Mouse (Mus musculus) embryonic fibroblast, embryonic 13.5 days (primary cell): Measurements from ENCODE around the gene Timm8a2. TPM values are rescaled to one million over a fixed set of nuclear protein-coding genes. Genes with fewer than 3 reads are reported as not detected.
"Not testable (repeated sequence)": the region's sequence is repeated elsewhere in the genome, so short reads cannot be mapped to it uniquely, and the experiment has no call there.

Experiments used
- H3K27ac ChIP-seq: 2 replicates; pipeline ENCODE4 v1.5.1; 2012; ENCODE audit warnings: low read length, control low read depth, inconsistent platforms; ENCODE audit not compliant: insufficient read depth
- H3K4me1 ChIP-seq: 2 replicates; pipeline ENCODE4 v1.6.1; 2011; ENCODE audit warnings: low read length; ENCODE audit not compliant: control insufficient read depth, insufficient read depth
- H3K4me3 ChIP-seq: 2 replicates; pipeline ENCODE4 v1.5.1; 2011; ENCODE audit warnings: mild to moderate bottlenecking, control low read depth, low read length; ENCODE audit not compliant: insufficient read depth
- CTCF ChIP-seq: IDR thresholded peaks from 2 replicates; pipeline ENCODE4 v1.5.1; 2011; ENCODE audit warnings: mild to moderate bottlenecking, control low read depth, low read length, moderate library complexity, borderline replicate concordance; ENCODE audit not compliant: insufficient read depth
- POLR2A ChIP-seq: IDR thresholded peaks from 2 replicates; pipeline ENCODE4 v1.6.1; 2011; ENCODE audit warnings: low read depth, mild to moderate bottlenecking, control low read depth, low read length, moderate library complexity
- polyA plus RNA-seq: library from polyadenylated mRNA; stranded (reverse); fragments of >200 nt; gene quantifications from 2 replicates; pipeline ENCODE4 v1.2.4, GENCODE M21; 2011; ENCODE audit warnings: low read depth; ENCODE audit not compliant: missing spikeins, insufficient read length

Gene Timm8a2
- polyA plus RNA-seq, 1 experiment: not detected

DNA sequence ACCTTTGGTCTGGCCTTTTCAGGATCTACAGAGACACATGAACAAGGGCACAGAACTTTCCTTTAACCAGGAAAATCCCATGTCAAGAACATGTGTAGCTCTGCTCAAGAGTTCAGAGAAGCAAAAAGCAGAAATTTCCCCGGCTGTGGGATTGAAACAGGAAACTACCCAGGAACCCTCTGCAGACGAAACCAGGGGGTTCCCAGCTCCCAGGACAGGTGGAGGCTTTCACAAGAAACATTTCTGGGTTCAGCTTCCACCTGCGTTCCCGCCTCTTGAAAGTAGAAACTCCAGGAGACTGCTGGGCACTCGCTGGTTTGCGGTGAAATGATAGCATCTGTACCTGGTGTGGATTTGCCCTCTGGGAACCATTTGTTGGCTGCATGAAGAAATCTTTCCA, 22.4 kb downstream of the Timm8a2 start:
- H3K4me1 ChIP-seq: no peaks in the 10 kb centered on the region
- H3K27ac ChIP-seq: no peak overlapping the region
- H3K4me3 ChIP-seq: no peak overlapping the region
- TF ChIP-seq CTCF (no peak), POLR2A (no peak)

- Histone ChIP-seq H3K27ac (no peak overlapping the region), H3K4me3 (no peak overlapping the region), H3K4me1 (no peaks in the 10 kb centered on the region)
- TF ChIP-seq CTCF (no peak), POLR2A (no peak)
Measured at GRCm38 (mm10) chr14:122057941-122058346, 23.5 kb downstream of the Timm8a2 start.

DNA sequence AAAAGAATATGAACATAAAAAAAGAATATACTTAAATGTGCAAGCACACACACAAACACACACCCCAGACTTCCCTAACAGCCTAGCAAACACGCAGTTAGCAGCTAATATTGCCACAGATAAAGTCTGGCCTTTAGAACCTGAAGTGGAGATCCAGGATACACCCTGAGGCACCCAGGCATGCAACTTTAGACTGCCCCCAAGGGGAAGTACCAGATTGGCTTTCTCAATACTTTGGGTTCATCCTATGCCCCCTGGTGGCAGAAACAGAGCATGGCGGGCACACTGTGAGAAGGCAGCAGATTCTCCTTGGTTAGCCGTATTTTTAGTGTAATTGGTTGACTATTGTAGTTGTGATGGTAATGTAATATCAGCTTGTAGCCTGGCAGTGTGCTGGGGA, 26.2 kb downstream of the Timm8a2 start:
- no peak overlapping the region for H3K4me3 ChIP-seq
- H3K27ac ChIP-seq: peak overlapping the region; percentile 48; the same call in 1 of the 2 replicates
- H3K4me1 ChIP-seq: no peaks in the 10 kb centered on the region
- TF ChIP-seq POLR2A: no peak
- TF ChIP-seq CTCF: peak; percentile 80

GRCm38 (mm10) chr14:122061376-122061775, 26.9 kb downstream of the Timm8a2 start:
- TF ChIP-seq CTCF (no peak), POLR2A (no peak)
- no peaks in the 10 kb centered on the region for H3K4me1 ChIP-seq
- H3K4me3 ChIP-seq: no peak overlapping the region
- peak overlapping the region; percentile 86 for H3K27ac ChIP-seq

DNA sequence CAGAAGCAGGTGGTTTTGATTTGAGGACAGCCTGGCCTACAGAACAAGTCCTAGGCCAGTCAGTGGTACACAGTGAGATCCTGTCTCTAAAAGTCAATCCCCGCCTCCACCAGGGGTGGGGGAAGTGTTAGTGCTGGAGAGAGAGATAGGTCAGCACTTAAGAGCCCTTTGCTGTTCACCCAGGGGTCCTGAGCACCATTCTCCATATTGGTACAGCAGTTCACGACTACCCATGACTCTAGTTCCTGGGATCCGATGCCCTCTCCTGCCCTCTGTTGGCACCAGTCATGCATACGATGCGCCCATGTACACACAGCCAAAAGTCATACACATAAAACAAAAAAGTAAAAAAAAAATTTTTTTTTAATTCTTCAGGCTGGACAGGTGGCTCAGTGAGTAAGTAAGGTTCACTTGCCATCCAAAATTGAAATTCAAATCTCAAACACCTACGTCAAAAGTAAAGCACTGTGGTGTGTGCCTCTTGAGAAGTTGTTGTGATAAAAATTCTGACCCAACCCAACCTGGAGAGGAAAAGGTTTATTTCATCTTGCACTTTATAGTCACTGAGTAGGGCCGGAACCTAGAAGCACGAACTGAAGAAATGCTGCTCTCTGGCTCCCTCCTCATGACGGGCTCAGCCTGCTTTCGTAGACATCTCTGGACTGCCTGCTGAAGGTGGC, 28.1 kb downstream of the Timm8a2 start:
- TF ChIP-seq CTCF: peak; percentile 19; the same call in 1 of the 2 replicates
- TF ChIP-seq POLR2A: no peak
- Histone ChIP-seq H3K4me3 (no peak overlapping the region), H3K4me1 (no peaks in the 10 kb centered on the region), H3K27ac (no peak overlapping the region)

GRCm38 (mm10) chr14:122063599-122063998, 29.1 kb downstream of the Timm8a2 start:
- H3K27ac ChIP-seq: no peak overlapping the region
- no peaks in the 10 kb centered on the region for H3K4me1 ChIP-seq
- TF ChIP-seq POLR2A (no peak), CTCF (no peak)
- no peak overlapping the region for H3K4me3 ChIP-seq

- Histone ChIP-seq H3K4me3 (no peak overlapping the region), H3K27ac (no peak overlapping the region), H3K4me1 (no peaks in the 10 kb centered on the region)
- TF ChIP-seq CTCF (peak; percentile 37; the same call in 1 of the 2 replicates), POLR2A (no peak)
Measured at GRCm38 (mm10) chr14:122064519-122064918, 30.0 kb downstream of the Timm8a2 start.

- Histone ChIP-seq H3K27ac (no peak overlapping the region), H3K4me1 (no peaks in the 10 kb centered on the region), H3K4me3 (no peak overlapping the region)
- TF ChIP-seq CTCF (no peak), POLR2A (no peak)
Measured at GRCm38 (mm10) chr14:122066243-122066642, 31.8 kb downstream of the Timm8a2 start.

DNA sequence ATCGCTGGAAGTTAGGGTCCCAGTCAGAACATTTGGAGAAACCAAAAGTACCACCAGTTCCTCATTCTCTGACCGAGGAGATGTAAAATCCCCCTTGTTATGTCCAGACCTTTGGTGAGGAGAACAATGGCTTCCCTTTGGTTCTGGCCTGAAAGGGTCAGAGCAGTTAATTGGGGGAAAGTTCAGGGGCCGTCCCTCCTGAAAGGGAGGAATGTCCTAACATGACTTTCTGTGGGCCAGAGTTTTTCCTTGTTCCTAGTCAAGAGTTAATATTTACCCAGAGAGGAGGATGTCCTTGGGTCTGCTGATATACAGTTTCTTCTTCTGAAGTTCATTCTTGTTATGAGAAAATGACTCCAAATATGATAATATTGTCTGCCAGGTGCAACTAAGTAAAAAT, 33.6 kb downstream of the Timm8a2 start:
- H3K4me1 ChIP-seq, H3K27ac ChIP-seq, H3K4me3 ChIP-seq: not testable (repeated sequence)

DNA sequence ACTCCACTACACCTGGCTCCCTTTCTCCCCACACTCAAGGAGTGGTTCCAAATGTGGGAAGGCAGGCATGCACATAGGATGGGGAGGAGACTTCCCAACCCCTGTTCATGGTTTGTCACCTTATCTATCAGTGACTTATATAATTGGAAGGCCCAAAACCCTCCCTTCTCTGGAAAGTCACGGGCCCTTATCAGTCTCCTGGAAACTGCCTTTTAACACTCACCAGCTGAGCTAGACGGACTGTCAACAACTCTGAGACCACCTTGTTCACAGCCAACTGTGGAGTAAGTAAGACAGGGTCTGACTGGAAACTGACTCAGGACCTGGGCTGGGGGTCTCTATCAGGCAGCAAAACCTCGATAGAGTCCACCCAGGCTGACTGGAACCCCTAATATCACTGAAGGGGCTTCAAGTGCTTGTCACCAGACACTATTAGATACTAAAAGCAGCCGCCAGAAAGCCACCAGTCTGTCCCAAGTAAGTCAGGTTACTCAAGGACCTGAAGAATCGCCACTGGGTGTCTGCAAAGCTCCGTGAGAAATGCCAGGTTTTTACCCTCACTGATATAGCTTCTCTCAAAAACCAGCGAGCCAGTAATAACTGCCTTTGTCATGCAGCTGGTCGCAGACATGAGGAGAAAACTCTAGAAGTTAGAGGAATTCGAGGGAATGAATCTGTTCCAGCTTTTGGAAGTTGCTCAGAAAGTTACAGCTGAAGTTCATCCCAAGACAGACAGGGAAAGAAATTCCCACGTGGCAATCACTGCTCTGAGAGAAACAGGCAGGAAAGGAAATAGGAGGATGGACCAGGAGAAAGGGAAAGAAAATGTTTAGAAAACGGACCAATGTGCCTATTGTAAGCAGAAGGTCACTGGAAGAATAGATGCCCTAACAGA, 34.6 kb downstream of the Timm8a2 start:
- H3K27ac ChIP-seq: no peak overlapping the region
- no peaks in the 10 kb centered on the region for H3K4me1 ChIP-seq
- no peak for TF ChIP-seq CTCF
- TF ChIP-seq POLR2A: no peak
- H3K4me3 ChIP-seq: no peak overlapping the region
